Mouse (Mus musculus) brain, embryonic 14.5 days (tissue): ENCODE data around the gene Gpr108.

Experiments
- CTCF ChIP-seq: fragments of 200-500 bp; IDR thresholded peaks from 2 replicates; pipeline ENCODE4 v1.5.1; 2012; ENCODE audit warnings: inconsistent platforms, mild to moderate bottlenecking, moderate library complexity, borderline replicate concordance; ENCODE audit not compliant: insufficient read depth, insufficient read length; ENCODE audit errors: extremely low read depth
- POLR2A ChIP-seq: fragments of 200-500 bp; IDR thresholded peaks from 2 replicates; pipeline ENCODE4 v1.6.1; 2012; ENCODE audit warnings: mild to moderate bottlenecking, inconsistent platforms, borderline replicate concordance; ENCODE audit not compliant: poor library complexity, insufficient read depth, insufficient read length, severe bottlenecking; ENCODE audit errors: extremely low read depth

DNA sequence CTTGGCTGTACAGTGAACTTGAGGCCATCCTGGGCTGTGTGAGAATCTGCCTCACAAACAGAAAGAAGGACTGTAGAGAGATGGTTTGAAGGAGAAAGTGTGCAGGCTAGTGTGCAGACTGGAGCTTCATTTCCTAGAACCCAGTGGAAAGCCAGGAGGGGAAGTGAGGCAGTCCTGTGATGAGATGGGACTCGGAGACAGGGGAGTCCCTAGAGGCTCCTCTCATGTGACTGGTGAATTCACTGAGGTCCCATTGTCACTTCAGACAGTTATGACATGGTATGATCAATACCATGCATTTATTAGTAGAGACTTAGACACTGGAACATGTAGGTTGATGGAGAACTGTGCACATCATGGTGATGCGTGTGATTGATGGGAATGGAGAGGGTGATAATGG lies 44.1 kb upstream of the Gpr108 start:
- no peak for TF ChIP-seq POLR2A
- TF ChIP-seq CTCF, result no peak
